9 mouse cellular contexts compared by ENCODE assay signal in genomic region chr2:125857707-125858106, GRCm38 (mm10). TPM values are rescaled to one million over a fixed set of nuclear protein-coding genes. Genes with fewer than 3 reads are reported as not detected.
DNase-seq lines count a peak whose midpoint lies in the region; ATAC-seq lines count a peak whose summit lies in the region.
"Had no signal": no experiment of that assay in that cellular context is flagged by ENCODE, and none has a peak within 500 bp of the region (broad histone marks: within the 10 kb centered on the region; RNA-seq: fewer than 3 reads in every experiment).

No protein-coding gene starts in this region.

- H3K4me2 ChIP-seq in liver, embryonic 11.5 days = peak overlapping the region; percentile 69
- peak overlapping the region; percentile 64 for H3K4me2 ChIP-seq in limb, embryonic 12.5 days
- peak overlapping the region; percentile 76 for H3K4me2 ChIP-seq in neural tube, embryonic 15.5 days

- no peaks in the 10 kb centered on the region for H3K9me3 ChIP-seq in liver, embryonic 11.5 days (ENCODE audit: control insufficient read depth, low read length)
- H3K9me3 ChIP-seq in forebrain, embryonic 10.5 days = no peaks in the 10 kb centered on the region
- no peaks in the 10 kb centered on the region for H3K9me3 ChIP-seq in limb, embryonic 12.5 days
- no peaks in the 10 kb centered on the region for H3K9me3 ChIP-seq in neural tube, embryonic 15.5 days (replicated peaks)

- H3K4me1 ChIP-seq in liver, embryonic 11.5 days (replicated peaks; ENCODE audit: control insufficient read depth, insufficient read depth, low read length) = peaks cover 17% of the 10 kb centered on the region
- peaks cover 27% of the 10 kb centered on the region for H3K4me1 ChIP-seq in forebrain, embryonic 10.5 days
- peaks cover 5% of the 10 kb centered on the region for H3K4me1 ChIP-seq in limb, embryonic 12.5 days (replicated peaks)
- peaks cover 18% of the 10 kb centered on the region for H3K4me1 ChIP-seq in neural tube, embryonic 15.5 days

- peak overlapping the region; percentile 95 for H3K4me3 ChIP-seq in liver, embryonic 11.5 days (ENCODE audit: low read depth, low read length)
- H3K4me3 ChIP-seq in forebrain, embryonic 10.5 days = peak overlapping the region; percentile 96
- H3K4me3 ChIP-seq in limb, embryonic 12.5 days (replicated peaks) = peak overlapping the region; percentile 100
- H3K4me3 ChIP-seq in neural tube, embryonic 15.5 days (replicated peaks) = peak overlapping the region; percentile 98

- H3K36me3 ChIP-seq in liver, embryonic 11.5 days (ENCODE audit: control insufficient read depth, insufficient read depth, low read length) = 0 out of 2 replicates have a peak, but pooled peaks cover 2% of the 10 kb centered on the region
- no peaks in the 10 kb centered on the region for H3K36me3 ChIP-seq in forebrain, embryonic 10.5 days (replicated peaks)
- no peaks in the 10 kb centered on the region for H3K36me3 ChIP-seq in limb, embryonic 12.5 days
- no peaks in the 10 kb centered on the region for H3K36me3 ChIP-seq in neural tube, embryonic 15.5 days

- no peaks in the 10 kb centered on the region for H3K27me3 ChIP-seq in liver, embryonic 11.5 days (replicated peaks; ENCODE audit: control insufficient read depth, insufficient read depth, low read length)
- H3K27me3 ChIP-seq in forebrain, embryonic 10.5 days (ENCODE audit: poor library complexity, severe bottlenecking) = no peaks in the 10 kb centered on the region
- no peaks in the 10 kb centered on the region for H3K27me3 ChIP-seq in limb, embryonic 12.5 days
- no peaks in the 10 kb centered on the region for H3K27me3 ChIP-seq in neural tube, embryonic 15.5 days (replicated peaks)

- ATAC-seq in liver, embryonic 11.5 days (replicated peaks; ENCODE audit: low FRiP score) = no peak
- no peak for ATAC-seq in limb, embryonic 12.5 days (ENCODE audit: insufficient number of reproducible peaks, insufficient read depth, low FRiP score, low TSS enrichment, low read depth)
- ATAC-seq in neural tube, embryonic 15.5 days (ENCODE audit: low FRiP score) = no peak
- no peak for ATAC-seq in CD4-positive, CD25-positive, alpha-beta regulatory T cell, adult 4 months

- H3K9ac ChIP-seq in liver, embryonic 11.5 days (ENCODE audit: low read depth, low read length) = peak overlapping the region; percentile 98
- H3K9ac ChIP-seq in limb, embryonic 12.5 days (replicated peaks) = no peak overlapping the region
- H3K9ac ChIP-seq in neural tube, embryonic 15.5 days (replicated peaks) = 0 out of 2 replicates have a peak overlapping the region, but pooled peaks have one; percentile 99

- WGBS in liver, embryonic 11.5 days = 40% methylated on average over 3 of the region's 3 CpGs
- 46% methylated on average over 3 of the region's 3 CpGs for WGBS in forebrain, embryonic 10.5 days
- WGBS in limb, embryonic 12.5 days = 43% methylated on average over 3 of the region's 3 CpGs
- 57% methylated on average over 3 of the region's 3 CpGs for WGBS in neural tube, embryonic 15.5 days

- no peak for DNase-seq in liver, embryonic 11.5 days (ENCODE audit: low spot score)
- no peak for DNase-seq in liver
- DNase-seq in forebrain, embryonic 10.5 days (ENCODE audit: extremely low spot score, low spot score) = no peak
- no peak for DNase-seq in gastrocnemius, postnatal 10 days
- DNase-seq in layer of hippocampus, adult 9-11 months = no peak
- DNase-seq: kidney, postnatal 10 days had no signal

- no peak overlapping the region for H3K27ac ChIP-seq in liver, embryonic 11.5 days (ENCODE audit: low read depth, low read length)
- H3K27ac ChIP-seq in forebrain, embryonic 10.5 days = no peak overlapping the region
- H3K27ac ChIP-seq in limb, embryonic 12.5 days = no peak overlapping the region
- H3K27ac ChIP-seq in neural tube, embryonic 15.5 days (replicated peaks) = no peak overlapping the region

RNA-seq across cellular contexts. Expression of gene Galk2, which starts 1.2 kb away (rescaled TPM):
- 23.6 and 24.0 TPM in 2 replicates for polyA plus RNA-seq in liver, embryonic 11.5 days (2014; fragmentation: Nextera tagmentation; extraction: Ambion mirVana)
- polyA plus RNA-seq in forebrain, embryonic 10.5 days (2016; fragmentation: Nextera tagmentation; extraction: Ambion mirVana) = 29.1 and 31.2 TPM in 2 replicates
- 36.7 and 41.7 TPM in 2 replicates for polyA plus RNA-seq in limb, embryonic 12.5 days (2016; fragmentation: Nextera tagmentation; extraction: Ambion mirVana)
- 34.1 and 37.9 TPM in 2 replicates for polyA plus RNA-seq in neural tube, embryonic 15.5 days (2015; fragmentation: Nextera tagmentation; extraction: Ambion mirVana)
- total RNA-seq in gastrocnemius, postnatal 10 days (2021) = 10 to 100 TPM; 11.0 to 11.5 TPM
- polyA plus RNA-seq in CD4-positive, CD25-positive, alpha-beta regulatory T cell, adult 4 months (2017; shearing (Covaris generic)) = 10 to 100 TPM; 70.4 to 82.4 TPM

RNA-seq across cellular contexts. Expression of gene Cops2, which starts 1.2 kb away (rescaled TPM):
- 83.3 and 93.9 TPM in 2 replicates for polyA plus RNA-seq in liver, embryonic 11.5 days (2014; fragmentation: Nextera tagmentation; extraction: Ambion mirVana)
- polyA plus RNA-seq in forebrain, embryonic 10.5 days (2016; fragmentation: Nextera tagmentation; extraction: Ambion mirVana) = 96.4 and 101 TPM in 2 replicates
- polyA plus RNA-seq in limb, embryonic 12.5 days (2016; fragmentation: Nextera tagmentation; extraction: Ambion mirVana) = 91.7 and 98.0 TPM in 2 replicates
- polyA plus RNA-seq in neural tube, embryonic 15.5 days (2015; fragmentation: Nextera tagmentation; extraction: Ambion mirVana) = 58.0 and 66.4 TPM in 2 replicates
- total RNA-seq in gastrocnemius, postnatal 10 days (2021) = 100 to 1,000 TPM in 1 of 2 experiments, 10 to 100 TPM in 1; 97.8 to 109 TPM
- 10 to 100 TPM; 74.9 to 79.6 TPM for polyA plus RNA-seq in CD4-positive, CD25-positive, alpha-beta regulatory T cell, adult 4 months (2017; shearing (Covaris generic))
